Mouse (Mus musculus) heart, adult 2 months (tissue): ENCODE results near the gene Rcc1. TPM values are rescaled to one million over a fixed set of nuclear protein-coding genes. Genes with fewer than 3 reads are reported as not detected.

ENCODE experiments used
- DNase-seq, 2 experiments: peaks; one replicate each; pipeline ENCODE4 v3.0.0; 2021
- H3K27ac ChIP-seq: fragments of 200-600 bp; 2 replicates; pipeline ENCODE4 v1.8.1; 2022
- H3K27me3 ChIP-seq: fragments of 200-500 bp; 2 replicates; pipeline ENCODE4 v1.6.1; 2012; ENCODE audit warnings: mild to moderate bottlenecking, low read length, inconsistent platforms, mixed read lengths; ENCODE audit not compliant: control insufficient read depth, insufficient read depth
- H3K36me3 ChIP-seq: fragments of 200-500 bp; 2 replicates; pipeline ENCODE4 v1.6.1; 2012; ENCODE audit warnings: low read length, inconsistent platforms; ENCODE audit not compliant: control insufficient read depth, insufficient read depth
- H3K4me1 ChIP-seq: fragments of 200-500 bp; 2 replicates; pipeline ENCODE4 v1.6.1; 2011; ENCODE audit warnings: low read length; ENCODE audit not compliant: control insufficient read depth, insufficient read depth
- H3K4me3 ChIP-seq: fragments of 200-600 bp; 2 replicates; pipeline ENCODE4 v1.8.1; 2022
- H3K79me2 ChIP-seq: fragments of 200-500 bp; replicated peaks from 2 replicates; pipeline ENCODE4 v1.6.1; 2012; ENCODE audit warnings: mild to moderate bottlenecking, inconsistent platforms, low read length, moderate library complexity, mixed read lengths; ENCODE audit not compliant: control insufficient read depth, insufficient read depth
- H3K9ac ChIP-seq: fragments of 200-500 bp; 2 replicates; pipeline ENCODE4 v1.6.1; 2012; ENCODE audit warnings: low read depth, mild to moderate bottlenecking, control low read depth, inconsistent platforms, low read length, mixed read lengths
- CTCF ChIP-seq: fragments of 200-600 bp; IDR thresholded peaks from 2 replicates; pipeline ENCODE4 v1.8.1; 2022; ENCODE audit warnings: antibody characterized with exemption, mild to moderate bottlenecking, moderate library complexity
- EP300 ChIP-seq: fragments of 200-500 bp; IDR thresholded peaks from 2 replicates; pipeline ENCODE4 v1.6.1; 2011; ENCODE audit warnings: low read depth, low read length, control low read depth; ENCODE audit not compliant: insufficient read depth
- POLR2A ChIP-seq: fragments of 200-500 bp; IDR thresholded peaks from 2 replicates; pipeline ENCODE4 v1.6.1; 2011; ENCODE audit warnings: mild to moderate bottlenecking, low read depth, low read length, control low read depth; ENCODE audit not compliant: insufficient read depth
- WGBS: fragments of 180-500 bp; shearing (Covaris S2); methylation state at CpG from one replicate; pipeline ENCODE4 v1.1.7; 2018; 5-methylcytosine and 5-hydroxymethylcytosine counted together
- intact Hi-C: fragments of 180-260 bp; cut with DNase I; formaldehyde crosslinking; loops from one replicate; pipeline ENCODE4 v1.15.1; 2025
- polyA plus RNA-seq: library from polyadenylated mRNA; depleted of rRNA; stranded (reverse); fragments of >200 nt; gene quantifications from 2 replicates; pipeline ENCODE4 v1.2.3, GENCODE M21; 2012
- total RNA-seq, 2 experiments: library from RNA; stranded (reverse); gene quantifications; 2 replicates each; pipeline ENCODE4 v1.2.3; 2021

Rcc1 gene
- total and polyA plus RNA-seq, 3 experiments, result 5.1 to 7.5 (median 6.6) TPM

- Histone ChIP-seq H3K27ac (no peak overlapping the region; the same call in 1 of the 2 replicates), H3K27me3 (no peaks in the 10 kb centered on the region), H3K4me3 (no peak overlapping the region), H3K9ac (no peak overlapping the region), H3K36me3 (peaks cover 3% of the 10 kb centered on the region), H3K4me1 (peaks cover 1% of the 10 kb centered on the region), H3K79me2 (peaks cover 6% of the 10 kb centered on the region)
- intact Hi-C loops, result loop anchor here (5.0 kb wide), 3 partner anchors 69 to 259 kb away; no protein-coding TSS in a partner anchor
- no peak for DNase-seq
- no peak for TF ChIP-seq EP300
- no peak for TF ChIP-seq POLR2A
- no peak for TF ChIP-seq CTCF
- 67% methylated on average over 4 of the region's 4 CpGs for WGBS
Measured at GRCm38 (mm10) chr4:132346261-132346660, 7.1 kb downstream of the Rcc1 start.

- WGBS, result 45% methylated on average over 5 of the region's 5 CpGs
- intact Hi-C loops, result loop anchor here (1.0 to 5.0 kb wide), 5 partner anchors 17 to 259 kb away; partner anchors contain the start of gene Trnau1ap
- no peaks in the 10 kb centered on the region for H3K27me3 ChIP-seq
- no peak overlapping the region for H3K4me3 ChIP-seq
- peak overlapping the region; percentile 13; the same call in 1 of the 2 replicates for H3K27ac ChIP-seq
- DNase-seq, result no peak
- TF ChIP-seq EP300 (no peak), CTCF (no peak), POLR2A (no peak)
- peaks cover 1% of the 10 kb centered on the region for H3K4me1 ChIP-seq
- H3K36me3 ChIP-seq, result peaks cover 2% of the 10 kb centered on the region
- no peak overlapping the region for H3K9ac ChIP-seq
- peaks cover 6% of the 10 kb centered on the region for H3K79me2 ChIP-seq
Measured at GRCm38 (mm10) chr4:132345843-132346212, 7.6 kb downstream of the Rcc1 start.

GRCm38 (mm10) chr4:132345135-132345842 is 8.1 kb downstream of the Rcc1 start:
- intact Hi-C loops, result loop anchor here (1.0 to 5.0 kb wide), 5 partner anchors 16 to 258 kb away; partner anchors contain the start of gene Trnau1ap
- Histone ChIP-seq H3K4me1 (peaks cover 1% of the 10 kb centered on the region), H3K27me3 (no peaks in the 10 kb centered on the region), H3K36me3 (no peaks in the 10 kb centered on the region), H3K4me3 (peak overlapping the region; percentile 82), H3K27ac (peak overlapping the region; percentile 83), H3K79me2 (peaks cover 6% of the 10 kb centered on the region), H3K9ac (peak overlapping the region; percentile 91)
- TF ChIP-seq POLR2A (peak; percentile 66), CTCF (peak; percentile 100), EP300 (no peak)
- peak; percentile 94 to 98 for DNase-seq
- WGBS, result under 1% methylated on average over 83 of the region's 83 CpGs

GRCm38 (mm10) chr4:132344403-132345134 is 8.8 kb downstream of the Rcc1 start:
- no peaks in the 10 kb centered on the region for H3K27me3 ChIP-seq
- peak overlapping the region; percentile 82 for H3K4me3 ChIP-seq
- H3K9ac ChIP-seq, result peak overlapping the region; percentile 26; the same call in 1 of the 2 replicates
- DNase-seq, result no peak
- intact Hi-C loops, result loop anchor here (1.0 to 5.0 kb wide), 5 partner anchors 16 to 257 kb away; partner anchors contain the start of gene Trnau1ap
- WGBS, result 8% methylated on average over 13 of the region's 13 CpGs
- H3K27ac ChIP-seq, result no peak overlapping the region
- no peaks in the 10 kb centered on the region for H3K36me3 ChIP-seq
- peaks cover 1% of the 10 kb centered on the region for H3K4me1 ChIP-seq
- no peak for TF ChIP-seq CTCF
- TF ChIP-seq EP300, result no peak
- no peak for TF ChIP-seq POLR2A
- H3K79me2 ChIP-seq, result peaks cover 6% of the 10 kb centered on the region

GRCm38 (mm10) chr4:132341451-132341850 is 12.0 kb downstream of the Rcc1 start:
- no peaks in the 10 kb centered on the region for H3K27me3 ChIP-seq
- no peaks in the 10 kb centered on the region for H3K36me3 ChIP-seq
- no peak overlapping the region for H3K4me3 ChIP-seq
- 84% methylated on average over 3 of the region's 3 CpGs for WGBS
- H3K79me2 ChIP-seq, result peaks cover 6% of the 10 kb centered on the region
- TF ChIP-seq EP300, result no peak
- no peak for TF ChIP-seq CTCF
- TF ChIP-seq POLR2A, result no peak
- no peak for DNase-seq
- intact Hi-C loops, result no loop called here
- no peak overlapping the region for H3K27ac ChIP-seq
- H3K4me1 ChIP-seq, result peaks cover 1% of the 10 kb centered on the region
- H3K9ac ChIP-seq, result no peak overlapping the region
